Mouse (Mus musculus) adrenal gland, postnatal 4 days (tissue): ENCODE data around the gene Fam124b. TPM values are rescaled to one million over a fixed set of nuclear protein-coding genes. Genes with fewer than 3 reads are reported as not detected.

Experiments used
- DNase-seq, 2 experiments: peaks; one replicate each; pipeline ENCODE4 v3.0.0; 2021 to 2022; ENCODE audit warnings: low spot score in 2 of 2, mixed read lengths in 2 of 2
- total RNA-seq, 2 experiments: library from RNA; stranded (reverse); gene quantifications; 2 replicates each; pipeline ENCODE4 v1.2.3; 2021

The Fam124b gene
- total RNA-seq, 2 experiments from 2014 or later = 1.3 to 2.0 TPM

DNA sequence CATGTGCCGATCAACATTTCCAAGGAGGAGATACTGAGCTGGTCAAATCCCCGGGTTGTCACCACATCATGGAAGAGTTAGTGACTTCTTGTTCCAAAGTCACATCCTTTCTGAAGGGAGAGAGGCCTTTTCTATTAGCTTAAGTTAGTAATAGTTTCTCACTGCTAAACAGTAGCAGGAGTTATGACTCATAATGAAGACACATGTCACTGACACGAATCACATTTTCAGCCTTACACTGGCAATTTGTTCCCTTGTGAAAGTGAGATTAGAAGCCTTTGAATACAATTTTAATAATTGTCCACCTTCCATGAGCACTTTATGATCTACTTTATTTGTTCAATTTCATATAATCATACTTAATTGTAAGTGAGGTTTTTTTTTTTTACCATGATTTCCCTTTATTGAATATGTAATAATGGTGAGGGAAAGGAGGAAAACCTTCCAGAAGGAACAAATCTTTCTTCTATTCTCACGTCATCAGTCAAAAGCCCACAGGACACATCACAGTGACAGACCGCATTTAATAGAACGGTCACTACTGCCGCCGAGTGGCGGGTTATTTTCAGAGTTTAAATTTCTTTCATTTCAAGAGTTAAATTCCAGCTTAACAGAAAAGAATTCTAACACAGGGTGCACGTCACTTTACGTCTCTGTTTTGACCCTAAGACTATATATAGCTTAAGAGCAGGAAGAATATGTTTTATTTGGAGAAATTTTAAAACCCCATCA is 40.5 kb downstream of the Fam124b start:
- DNase-seq = no peak

DNA sequence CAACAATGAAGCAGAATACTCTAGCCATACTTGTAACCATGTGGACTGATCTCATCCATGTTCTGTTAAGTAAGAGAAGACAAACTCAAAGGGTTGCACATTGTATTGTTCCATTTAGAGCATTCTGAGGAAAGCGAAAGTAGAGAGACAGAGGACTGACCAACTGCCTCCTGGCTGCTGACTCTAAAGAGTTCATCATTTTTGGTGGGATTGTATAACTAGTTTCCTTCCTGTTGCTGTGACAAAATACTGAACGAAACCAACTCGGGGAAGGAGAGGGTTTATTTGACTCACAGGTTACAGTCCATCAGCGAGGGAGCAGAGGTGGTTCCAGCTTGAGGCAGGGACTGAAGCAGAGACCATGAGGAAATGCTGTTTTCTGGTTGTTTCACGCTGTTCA is 50.6 kb downstream of the Fam124b start:
- DNase-seq = no peak

DNA sequence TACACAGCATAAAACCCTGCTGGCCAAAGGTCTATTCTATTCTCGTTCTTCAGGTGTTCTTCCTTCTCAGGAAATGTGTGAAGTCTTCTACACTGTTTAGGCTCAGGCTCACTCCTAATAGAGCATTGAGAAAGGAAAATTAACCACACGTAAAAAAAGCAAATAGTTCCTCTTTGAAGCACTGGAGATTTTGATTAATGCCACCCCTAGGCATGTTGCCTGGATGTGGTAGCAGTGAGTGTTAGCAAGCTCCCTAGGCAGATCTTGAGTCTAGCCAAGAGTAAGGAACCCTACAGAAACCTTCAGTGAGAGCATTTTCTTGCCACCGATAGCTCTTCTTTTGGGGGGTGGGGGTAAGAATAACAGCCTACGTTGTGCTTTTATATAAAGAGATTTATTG is 51.7 kb downstream of the Fam124b start:
- DNase-seq = no peak

DNA sequence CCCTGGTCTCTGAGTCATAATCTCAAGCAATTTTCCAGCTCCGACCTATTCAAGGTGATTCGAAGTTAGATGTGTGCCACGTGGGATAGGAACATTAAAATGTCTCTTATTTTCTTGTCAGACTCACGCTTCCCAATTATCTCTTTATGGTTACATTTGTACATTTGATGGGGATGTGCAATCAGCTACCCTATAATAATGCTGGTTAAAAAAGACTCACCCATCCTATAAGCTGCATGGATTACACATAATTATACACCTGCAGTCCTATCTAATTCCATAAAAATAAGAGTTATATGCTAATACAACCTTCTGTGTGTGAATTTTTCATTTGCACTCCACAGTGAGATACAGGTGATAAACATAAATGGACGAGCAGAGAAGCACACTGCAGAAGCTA is 52.9 kb downstream of the Fam124b start:
- DNase-seq = no peak

DNA sequence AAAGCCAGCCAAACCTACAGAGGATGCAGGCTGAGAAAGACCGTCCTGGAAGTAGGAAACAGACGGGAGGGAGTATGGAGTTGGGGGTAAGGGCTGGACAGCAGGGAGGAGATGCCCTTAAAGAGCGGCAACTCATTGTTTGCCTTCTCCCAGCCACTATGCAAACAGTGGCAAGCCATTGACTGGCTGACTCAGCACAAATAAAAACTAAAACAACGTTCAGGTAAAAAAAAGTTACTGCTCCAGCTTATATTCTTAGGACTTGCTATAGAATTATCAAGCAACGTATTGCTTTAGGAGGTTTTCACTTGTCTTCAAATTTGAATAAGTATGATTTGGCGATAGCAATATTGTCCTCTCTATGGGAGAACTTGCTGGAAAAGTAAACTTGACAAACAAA is 55.3 kb downstream of the Fam124b start:
- DNase-seq = no peak

DNA sequence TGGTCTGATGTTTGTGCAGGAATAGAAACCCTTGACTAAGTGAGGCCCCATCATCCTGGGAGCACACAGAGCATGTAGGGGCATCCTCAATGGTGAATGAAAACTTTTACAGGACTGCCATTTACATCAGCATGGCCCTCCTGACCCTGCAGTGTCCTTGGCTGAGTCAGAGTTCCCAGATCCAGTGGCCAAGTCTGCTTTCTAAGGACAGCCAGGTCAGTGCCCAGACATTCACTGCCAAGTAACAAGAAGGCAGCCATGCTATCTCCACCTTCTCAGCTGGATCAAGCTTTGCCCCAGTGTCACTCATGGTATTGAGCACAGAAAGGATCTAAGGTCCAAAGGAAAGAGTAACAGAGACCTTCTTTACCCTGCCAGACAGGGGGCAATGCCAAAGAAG is 58.7 kb downstream of the Fam124b start:
- no peak for DNase-seq

DNA sequence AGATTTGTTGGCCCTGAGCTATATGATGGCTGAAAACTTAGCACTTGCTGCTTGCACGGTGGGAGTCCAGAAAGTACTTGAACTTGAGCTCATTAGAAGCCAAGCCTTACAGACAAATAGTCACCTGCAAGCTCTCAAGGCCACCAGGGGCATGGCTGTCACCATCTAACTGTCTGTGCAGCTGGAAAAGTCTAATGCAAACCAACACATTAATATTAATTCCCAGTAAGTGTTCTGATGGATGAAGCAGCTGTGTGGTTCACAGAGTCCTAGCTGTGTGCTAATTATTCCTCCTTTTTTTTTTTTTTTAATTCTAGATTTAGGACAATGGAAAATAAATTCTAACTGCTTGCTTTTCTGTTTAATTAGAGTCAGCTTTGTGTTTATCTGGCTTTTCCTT is 63.4 kb downstream of the Fam124b start:
- DNase-seq = no peak

DNA sequence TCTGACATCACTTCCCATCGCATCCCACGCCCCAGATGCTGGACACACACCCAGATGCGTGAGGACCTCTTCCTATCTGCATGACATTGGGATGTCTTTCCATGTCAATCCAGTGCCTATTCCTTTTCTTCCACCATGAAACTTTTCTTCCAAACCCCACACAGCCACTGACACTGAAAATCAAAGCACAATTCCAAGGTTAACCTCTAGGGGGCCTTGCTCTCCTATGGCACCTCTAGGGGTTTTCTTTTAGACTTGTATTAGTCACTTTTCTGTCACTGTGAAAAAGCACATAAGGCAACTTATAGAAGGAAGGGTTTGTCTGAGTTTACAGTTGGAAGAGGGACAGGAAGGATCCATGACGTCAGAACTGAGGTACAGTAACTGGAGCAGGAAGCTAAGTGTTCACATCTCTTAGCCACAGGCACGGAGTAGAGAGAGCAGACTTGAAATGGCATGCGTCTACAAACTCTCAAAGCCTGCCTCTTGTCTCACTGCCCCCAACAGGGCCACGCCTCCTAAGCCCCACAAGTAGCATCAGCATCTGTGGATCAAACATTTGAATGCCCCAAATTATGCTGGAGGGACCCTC is 65.1 kb downstream of the Fam124b start:
- no peak for DNase-seq

DNA sequence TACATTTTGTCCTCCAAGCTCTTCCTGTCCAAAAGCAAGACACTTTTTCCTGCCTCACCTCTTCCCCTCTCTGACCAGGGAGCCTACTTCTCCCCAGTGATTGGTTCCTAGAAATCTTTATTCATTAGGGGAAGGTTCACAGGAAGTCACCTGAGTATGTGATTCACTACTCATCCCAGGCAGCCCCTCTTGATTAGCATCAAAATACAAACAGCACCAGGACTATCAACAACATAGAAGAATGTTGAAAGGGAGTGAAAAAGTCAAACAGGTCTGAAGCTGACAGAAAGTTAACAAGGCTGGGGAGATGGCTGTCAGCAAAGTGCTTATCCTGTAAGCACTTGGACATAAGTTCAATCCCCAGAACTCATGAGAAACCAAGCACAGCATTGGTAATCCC is 67.6 kb downstream of the Fam124b start:
- DNase-seq = no peak

Other genes with a start within 250 kb of the Fam124b start
- gene Cul3, start 122.0 kb upstream of the Fam124b start, total RNA-seq = 100 to 1,000 TPM; 113 to 117 TPM
- gene Gm45261, start 243.0 kb upstream of the Fam124b start, total RNA-seq = not detected